In genomic region chr9:117388024-117388423, GRCm38 (mm10) we compare ENCODE assay signal across 21 mouse cellular contexts.
A peak's percentile ranks its signal among the peaks of the same experiment; 100 is the strongest.
DNase-seq lines count a peak whose midpoint lies in the region; ATAC-seq lines count a peak whose summit lies in the region.
"Had no signal": no experiment of that assay in that cellular context is flagged by ENCODE, and none has a peak within 500 bp of the region (broad histone marks: within the 10 kb centered on the region; RNA-seq: fewer than 3 reads in every experiment).

No protein-coding gene starts in this region.

- no peak overlapping the region for H3K4me3 ChIP-seq in forebrain, embryonic 14.5 days (ENCODE audit: low read depth, low read length)
- no peak overlapping the region for H3K4me3 ChIP-seq in forebrain, embryonic 12.5 days (replicated peaks)
- no peak overlapping the region for H3K4me3 ChIP-seq in midbrain, embryonic 11.5 days (ENCODE audit: low read depth, low read length)
- H3K4me3 ChIP-seq in midbrain, embryonic 15.5 days: no peak overlapping the region
- H3K4me3 ChIP-seq: embryonic facial prominence, embryonic 12.5 days; gastrocnemius, adult 2 months; heart, embryonic 13.5 days; myocyte had no signal

- no peaks in the 10 kb centered on the region for H3K4me1 ChIP-seq in forebrain, embryonic 14.5 days (ENCODE audit: control insufficient read depth, insufficient read depth, low read length)
- H3K4me1 ChIP-seq in forebrain, embryonic 12.5 days: no peaks in the 10 kb centered on the region
- no peaks in the 10 kb centered on the region for H3K4me1 ChIP-seq in midbrain, embryonic 11.5 days (ENCODE audit: control insufficient read depth, insufficient read depth, low read length)
- peaks cover 5% of the 10 kb centered on the region; the same call in 1 of the 2 replicates for H3K4me1 ChIP-seq in midbrain, embryonic 15.5 days
- H3K4me1 ChIP-seq: heart, embryonic 13.5 days had no signal

- 20% methylated on average over 9 of the region's 9 CpGs for WGBS in forebrain, embryonic 14.5 days
- 67% methylated on average over 9 of the region's 9 CpGs for WGBS in forebrain, embryonic 12.5 days
- 90% methylated on average over 9 of the region's 9 CpGs for WGBS in midbrain, embryonic 11.5 days
- 63% methylated on average over 9 of the region's 9 CpGs for WGBS in midbrain, embryonic 15.5 days

- ATAC-seq in forebrain, embryonic 14.5 days: peak; percentile 68; the same call in 1 of the 2 replicates
- ATAC-seq in forebrain, embryonic 12.5 days (ENCODE audit: low FRiP score): no peak
- ATAC-seq in midbrain, embryonic 11.5 days (ENCODE audit: low FRiP score): no peak
- ATAC-seq in midbrain, embryonic 15.5 days (replicated peaks): no peak
- ATAC-seq in activated CD4-positive, CD25-positive, alpha-beta regulatory T cell, adult 4 months: no peak
- ATAC-seq: hindbrain, embryonic 16.5 days; Patski had no signal

- peak; percentile 90 for DNase-seq in forebrain, embryonic 14.5 days (ENCODE audit: low spot score)
- peak; percentile 78 for DNase-seq in midbrain, embryonic 11.5 days (ENCODE audit: low spot score, missing footprints)
- DNase-seq in brain, embryonic 18.5 days (ENCODE audit: low read depth, low spot score): peak; percentile 42
- peak; percentile 79 for DNase-seq in kidney, postnatal 10 days
- DNase-seq in spleen, adult 18-20 months: no peak
- DNase-seq: cerebellum, adult 11 months; gastrocnemius, adult 2 months; heart, adult 11 months; heart, postnatal 36 days; layer of hippocampus, adult 9-11 months; lung, adult 18-20 months; thymus, postnatal 25 days had no signal

- H3K36me3 ChIP-seq in forebrain, embryonic 14.5 days (ENCODE audit: control insufficient read depth, insufficient read depth, low read length): no peaks in the 10 kb centered on the region
- no peaks in the 10 kb centered on the region for H3K36me3 ChIP-seq in forebrain, embryonic 12.5 days (replicated peaks)
- no peaks in the 10 kb centered on the region for H3K36me3 ChIP-seq in midbrain, embryonic 11.5 days (ENCODE audit: control insufficient read depth, insufficient read depth, low read length)
- no peaks in the 10 kb centered on the region for H3K36me3 ChIP-seq in midbrain, embryonic 15.5 days (replicated peaks)
- H3K36me3 ChIP-seq: embryonic facial prominence, embryonic 12.5 days; heart, embryonic 13.5 days had no signal

- no peak overlapping the region for H3K4me2 ChIP-seq in forebrain, embryonic 14.5 days (ENCODE audit: low read length)
- H3K4me2 ChIP-seq in forebrain, embryonic 12.5 days: no peak overlapping the region
- H3K4me2 ChIP-seq in midbrain, embryonic 11.5 days: no peak overlapping the region
- no peak overlapping the region for H3K4me2 ChIP-seq in midbrain, embryonic 15.5 days
- H3K4me2 ChIP-seq: embryonic facial prominence, embryonic 12.5 days; heart, embryonic 13.5 days had no signal

- H3K27ac ChIP-seq in forebrain, embryonic 14.5 days (ENCODE audit: low read depth, low read length): no peak overlapping the region
- no peak overlapping the region for H3K27ac ChIP-seq in forebrain, embryonic 12.5 days
- H3K27ac ChIP-seq in midbrain, embryonic 11.5 days (ENCODE audit: low read depth, low read length): no peak overlapping the region
- no peak overlapping the region for H3K27ac ChIP-seq in midbrain, embryonic 15.5 days
- H3K27ac ChIP-seq: embryonic facial prominence, embryonic 12.5 days; gastrocnemius, adult 2 months; heart, embryonic 13.5 days; kidney, postnatal 0 days had no signal

- H3K9me3 ChIP-seq in forebrain, embryonic 14.5 days (replicated peaks; ENCODE audit: control insufficient read depth, low read length): no peaks in the 10 kb centered on the region
- no peaks in the 10 kb centered on the region for H3K9me3 ChIP-seq in forebrain, embryonic 12.5 days
- no peaks in the 10 kb centered on the region for H3K9me3 ChIP-seq in midbrain, embryonic 11.5 days (ENCODE audit: control insufficient read depth, low read length)
- no peaks in the 10 kb centered on the region for H3K9me3 ChIP-seq in midbrain, embryonic 15.5 days
- H3K9me3 ChIP-seq: embryonic facial prominence, embryonic 12.5 days; heart, embryonic 13.5 days had no signal

- no peak overlapping the region for H3K9ac ChIP-seq in forebrain, embryonic 14.5 days (ENCODE audit: low read length)
- no peak overlapping the region for H3K9ac ChIP-seq in forebrain, embryonic 12.5 days
- H3K9ac ChIP-seq in midbrain, embryonic 11.5 days (ENCODE audit: low read length): no peak overlapping the region
- no peak overlapping the region for H3K9ac ChIP-seq in midbrain, embryonic 15.5 days
- H3K9ac ChIP-seq: embryonic facial prominence, embryonic 12.5 days; heart, embryonic 13.5 days had no signal

- H3K27me3 ChIP-seq in forebrain, embryonic 14.5 days (replicated peaks; ENCODE audit: control insufficient read depth, insufficient read depth, low read length): peaks cover 7% of the 10 kb centered on the region; the same call in 1 of the 2 replicates
- 0 out of 2 replicates have a peak, but pooled peaks cover 4% of the 10 kb centered on the region for H3K27me3 ChIP-seq in forebrain, embryonic 12.5 days
- no peaks in the 10 kb centered on the region for H3K27me3 ChIP-seq in midbrain, embryonic 11.5 days (ENCODE audit: control insufficient read depth, insufficient read depth, low read length)
- H3K27me3 ChIP-seq in midbrain, embryonic 15.5 days (replicated peaks): no peaks in the 10 kb centered on the region
- H3K27me3 ChIP-seq: embryonic facial prominence, embryonic 12.5 days; heart, embryonic 13.5 days; Patski had no signal

Comparison
In these comparisons a context has a peak if more than half of its experiments do, and no peak if none do; other contexts are left out.
1. DNase-seq: peak in forebrain, embryonic 14.5 days (single experiment), midbrain, embryonic 11.5 days (single experiment), brain, embryonic 18.5 days (single experiment) and kidney, postnatal 10 days (single experiment); none in spleen, adult 18-20 months (0 of 2).